Mouse (Mus musculus): ENCODE measurements at regions not wholly inside any gene's neighbourhood (a gene's known extent, or its start where the extent isn't known, plus 50 kb on each side); places are given as distances from the start of the nearest gene placed in this dataset.

GRCm38 (mm10) chr9:116328201-116328600 is 153.0 kb upstream of the Tgfbr2 start:
- peak; percentile 50 for DNase-seq

- no peak for DNase-seq
Observed at GRCm38 (mm10) chr9:116327080-116327479, 151.9 kb upstream of the Tgfbr2 start.

- DNase-seq = no peak
Observed at GRCm38 (mm10) chr9:116324971-116325370, 149.8 kb upstream of the Tgfbr2 start.

- peak; percentile 11 for DNase-seq
Observed at GRCm38 (mm10) chr9:116323871-116324721, 148.9 kb upstream of the Tgfbr2 start.

- no peak for DNase-seq
Observed at GRCm38 (mm10) chr9:116321908-116322307, 146.7 kb upstream of the Tgfbr2 start.

GRCm38 (mm10) chr9:116319421-116319820 is 144.3 kb upstream of the Tgfbr2 start:
- DNase-seq = no peak

GRCm38 (mm10) chr9:116316582-116317095 is 141.5 kb upstream of the Tgfbr2 start:
- DNase-seq = no peak

- DNase-seq = no peak
Observed at GRCm38 (mm10) chr9:116314803-116315202, 139.6 kb upstream of the Tgfbr2 start.

GRCm38 (mm10) chr9:116313932-116314790 is 139.0 kb upstream of the Tgfbr2 start:
- DNase-seq = no peak

- no peak for DNase-seq
Observed at GRCm38 (mm10) chr9:116311364-116311763, 136.2 kb upstream of the Tgfbr2 start.

GRCm38 (mm10) chr9:116301602-116302001 is 126.4 kb upstream of the Tgfbr2 start:
- DNase-seq = no peak

GRCm38 (mm10) chr9:116298791-116299190 is 123.6 kb upstream of the Tgfbr2 start:
- DNase-seq = no peak

- no peak for DNase-seq
Observed at GRCm38 (mm10) chr9:116296349-116296748, 121.2 kb upstream of the Tgfbr2 start.

GRCm38 (mm10) chr9:116294073-116294472 is 118.9 kb upstream of the Tgfbr2 start:
- DNase-seq = no peak

- DNase-seq = peak; percentile 8
Observed at GRCm38 (mm10) chr9:116293110-116293509, 118.0 kb upstream of the Tgfbr2 start.

- DNase-seq = no peak
Observed at GRCm38 (mm10) chr9:116291624-116292023, 116.5 kb upstream of the Tgfbr2 start.

GRCm38 (mm10) chr9:116290896-116291295 is 115.7 kb upstream of the Tgfbr2 start:
- no peak for DNase-seq

- DNase-seq = no peak
Observed at GRCm38 (mm10) chr9:116285691-116286431, 110.7 kb upstream of the Tgfbr2 start.

- DNase-seq = no peak
Observed at GRCm38 (mm10) chr9:116283790-116284526, 108.8 kb upstream of the Tgfbr2 start.

GRCm38 (mm10) chr9:116281654-116282053 is 106.5 kb upstream of the Tgfbr2 start:
- DNase-seq = peak; percentile 82

GRCm38 (mm10) chr9:116280146-116280545 is 105.0 kb upstream of the Tgfbr2 start:
- DNase-seq = no peak

- no peak for DNase-seq
Observed at GRCm38 (mm10) chr9:116278862-116279261, 103.7 kb upstream of the Tgfbr2 start.

All from kidney, adult 11 months (tissue).